Mouse (Mus musculus): ENCODE measurements around the gene Ddx39b. TPM values are rescaled to one million over a fixed set of nuclear protein-coding genes. Genes with fewer than 3 reads are reported as not detected.

Ddx39b gene
- polyA plus RNA-seq, 1 experiment from 2014 or later, result 260 TPM

DNA sequence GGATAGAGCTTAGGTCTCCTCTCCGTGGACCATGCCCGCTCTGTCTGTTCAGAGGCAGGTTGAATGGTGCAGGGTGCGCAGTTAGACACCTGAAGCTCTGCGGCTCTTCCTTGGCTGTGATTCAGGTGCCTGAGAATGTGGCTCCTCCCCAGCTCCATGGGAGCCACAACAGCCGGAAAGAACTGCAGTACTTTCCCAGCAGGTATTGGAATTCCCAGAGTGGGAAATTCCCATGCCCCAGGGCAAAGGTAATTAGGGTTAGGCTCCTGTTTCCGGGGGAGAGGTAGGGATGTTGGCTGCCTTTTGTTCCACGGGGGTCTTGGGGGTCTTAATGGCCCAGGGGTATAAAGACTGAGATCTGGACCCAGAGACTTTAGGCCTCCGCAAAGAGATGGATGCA, 42.6 kb upstream of the Ddx39b start:
- ATAC-seq (replicated peaks; ENCODE audit: extremely low read depth, insufficient read depth, low FRiP score), result no peak
- Histone ChIP-seq H3K27me3 (ENCODE audit: control insufficient read depth, insufficient read depth, low read length) (peaks cover 46% of the 10 kb centered on the region), H3K4me2 (ENCODE audit: low read depth, low read length) (no peak overlapping the region), H3K4me3 (ENCODE audit: low read length) (no peak overlapping the region), H3K9me3 (replicated peaks; ENCODE audit: control insufficient read depth, low read length) (no peaks in the 10 kb centered on the region), H3K27ac (ENCODE audit: low read length) (no peak overlapping the region), H3K9ac (ENCODE audit: low read length) (no peak overlapping the region), H3K36me3 (ENCODE audit: control insufficient read depth, insufficient read depth) (no peaks in the 10 kb centered on the region), H3K4me1 (ENCODE audit: control insufficient read depth, insufficient read depth, low read length) (peaks cover 14% of the 10 kb centered on the region)
- WGBS, result 38% methylated on average over 8 of the region's 8 CpGs

DNA sequence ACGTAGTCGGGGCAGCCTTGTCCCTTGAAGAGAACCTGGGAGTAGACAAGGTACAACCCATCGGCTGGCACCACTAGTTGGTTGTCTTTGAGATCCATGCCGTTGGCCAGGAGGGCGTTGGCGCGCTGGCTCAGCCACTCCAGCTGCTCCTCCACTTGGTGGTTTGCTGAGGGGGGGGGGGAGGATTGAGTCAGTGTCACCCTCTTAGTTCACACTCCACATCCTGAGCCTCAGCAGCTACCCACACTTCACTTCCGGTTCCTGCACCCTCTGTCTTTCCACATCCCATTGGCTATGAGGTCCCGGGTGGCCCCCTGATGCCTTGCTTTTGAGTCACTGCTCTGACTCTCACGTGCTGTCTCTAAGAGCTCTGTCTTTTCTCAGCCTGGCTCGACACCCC, 41.1 kb upstream of the Ddx39b start:
- no peak for ATAC-seq (replicated peaks; ENCODE audit: extremely low read depth, insufficient read depth, low FRiP score)
- H3K4me2 ChIP-seq (ENCODE audit: low read depth, low read length), result peak overlapping the region; percentile 42; the same call in 1 of the 2 replicates
- peaks cover 11% of the 10 kb centered on the region for H3K4me1 ChIP-seq (ENCODE audit: control insufficient read depth, insufficient read depth, low read length)
- no peaks in the 10 kb centered on the region for H3K9me3 ChIP-seq (replicated peaks; ENCODE audit: control insufficient read depth, low read length)
- no peaks in the 10 kb centered on the region for H3K36me3 ChIP-seq (ENCODE audit: control insufficient read depth, insufficient read depth)
- WGBS, result 71% methylated on average over 11 of the region's 11 CpGs
- H3K4me3 ChIP-seq (ENCODE audit: low read length), result no peak overlapping the region; the same call in 1 of the 2 replicates
- no peak overlapping the region for H3K9ac ChIP-seq (ENCODE audit: low read length)
- peaks cover 47% of the 10 kb centered on the region for H3K27me3 ChIP-seq (ENCODE audit: control insufficient read depth, insufficient read depth, low read length)
- H3K27ac ChIP-seq (ENCODE audit: low read length), result no peak overlapping the region

DNA sequence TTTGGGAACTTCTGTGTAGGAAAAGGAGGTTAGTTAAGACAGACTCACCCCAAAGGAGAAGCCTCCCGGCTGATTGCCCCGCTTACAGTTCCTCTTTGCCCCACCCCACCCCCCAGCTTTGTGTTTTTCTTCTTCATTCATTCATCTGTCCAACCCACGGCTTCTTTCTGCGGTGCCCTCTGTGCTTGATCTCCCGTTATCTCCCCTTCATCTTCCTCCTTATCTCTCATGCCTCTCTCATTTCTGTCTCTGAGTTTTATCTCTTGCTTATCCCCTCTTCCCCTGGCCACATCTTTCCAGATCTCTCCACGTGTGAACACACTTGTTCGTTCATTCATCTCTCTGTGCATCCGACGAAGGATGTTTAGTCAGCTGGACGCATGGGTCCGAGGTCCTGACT, 40.4 kb upstream of the Ddx39b start:
- Histone ChIP-seq H3K4me1 (ENCODE audit: control insufficient read depth, insufficient read depth, low read length) (peaks cover 6% of the 10 kb centered on the region; the same call in 1 of the 2 replicates), H3K9me3 (replicated peaks; ENCODE audit: control insufficient read depth, low read length) (no peaks in the 10 kb centered on the region), H3K9ac (ENCODE audit: low read length) (no peak overlapping the region), H3K27me3 (ENCODE audit: control insufficient read depth, insufficient read depth, low read length) (peaks cover 44% of the 10 kb centered on the region), H3K4me3 (ENCODE audit: low read length) (peak overlapping the region; percentile 23), H3K27ac (ENCODE audit: low read length) (0 out of 2 replicates have a peak overlapping the region, but pooled peaks have one; percentile 13), H3K36me3 (ENCODE audit: control insufficient read depth, insufficient read depth) (no peaks in the 10 kb centered on the region), H3K4me2 (ENCODE audit: low read depth, low read length) (peak overlapping the region; percentile 42)
- WGBS, result 45% methylated on average over 11 of the region's 11 CpGs
- no peak for ATAC-seq (replicated peaks; ENCODE audit: extremely low read depth, insufficient read depth, low FRiP score)

DNA sequence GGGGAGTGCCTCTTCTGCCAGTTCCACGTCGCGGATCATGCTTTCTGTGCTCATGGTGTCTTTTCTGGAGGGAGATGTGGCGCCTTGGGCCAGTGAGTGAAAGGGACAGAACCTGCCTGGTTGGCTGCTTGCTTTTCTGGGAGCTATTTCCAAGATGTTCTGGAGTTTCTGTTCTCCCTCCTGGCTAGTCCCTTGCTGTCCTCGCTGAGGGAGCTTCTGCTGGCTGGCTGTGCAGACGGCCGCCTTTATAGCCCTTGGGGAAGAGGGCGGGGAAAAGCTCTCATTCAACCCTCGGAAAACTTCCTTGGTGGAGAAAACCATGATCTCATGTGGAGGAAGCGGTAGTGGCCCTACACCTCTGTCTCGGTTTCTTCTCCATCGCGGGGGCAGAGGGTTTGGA, 39.8 kb upstream of the Ddx39b start, which contains the start of gene Tnf:
TSS of gene Tnf (minus strand) at position 221 of the 400 bp plus-strand sequence.
- peak within 1 kb of the TSS; percentile 23 for H3K4me3 ChIP-seq (ENCODE audit: low read length)
- peaks cover 42% of the 10 kb centered on the region for H3K27me3 ChIP-seq (ENCODE audit: control insufficient read depth, insufficient read depth, low read length)
- 0 out of 2 replicates have a peak within 1 kb of the TSS, but pooled peaks have one; percentile 14 for H3K9ac ChIP-seq (ENCODE audit: low read length)
- ATAC-seq (replicated peaks; ENCODE audit: extremely low read depth, insufficient read depth, low FRiP score), result no peak
- H3K9me3 ChIP-seq (replicated peaks; ENCODE audit: control insufficient read depth, low read length), result no peaks in the 10 kb centered on the region
- no peaks in the 10 kb centered on the region for H3K36me3 ChIP-seq (ENCODE audit: control insufficient read depth, insufficient read depth)
- 0 out of 2 replicates have a peak, but pooled peaks cover 4% of the 10 kb centered on the region for H3K4me1 ChIP-seq (ENCODE audit: control insufficient read depth, insufficient read depth, low read length)
- H3K4me2 ChIP-seq (ENCODE audit: low read depth, low read length), result peak within 1 kb of the TSS; percentile 42
- H3K27ac ChIP-seq (ENCODE audit: low read length), result peak within 1 kb of the TSS; percentile 26; the same call in 1 of the 2 replicates
- WGBS, result 25% methylated on average over 13 of the region's 13 CpGs

DNA sequence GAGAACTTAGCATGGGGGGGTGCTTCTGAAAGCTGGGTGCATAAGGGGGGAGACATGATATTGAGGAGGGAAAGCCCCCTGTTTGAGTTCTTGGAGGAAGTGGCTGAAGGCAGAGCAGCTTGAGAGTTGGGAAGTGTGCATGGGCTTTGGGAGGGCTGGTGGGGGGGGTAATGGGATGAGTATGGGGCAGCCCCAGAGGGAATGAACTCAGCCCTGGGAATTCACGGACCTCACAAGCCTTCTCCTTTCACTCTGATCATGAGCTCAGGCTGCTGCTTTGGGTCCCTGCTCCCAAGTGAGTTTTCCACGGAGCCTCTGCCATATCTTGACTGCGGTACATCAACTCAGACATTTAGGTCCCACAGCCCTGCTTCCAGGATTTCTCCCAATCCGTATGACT, 39.1 kb upstream of the Ddx39b start:
- H3K27me3 ChIP-seq (ENCODE audit: control insufficient read depth, insufficient read depth, low read length), result peaks cover 39% of the 10 kb centered on the region
- 69% methylated on average over 4 of the region's 4 CpGs for WGBS

DNA sequence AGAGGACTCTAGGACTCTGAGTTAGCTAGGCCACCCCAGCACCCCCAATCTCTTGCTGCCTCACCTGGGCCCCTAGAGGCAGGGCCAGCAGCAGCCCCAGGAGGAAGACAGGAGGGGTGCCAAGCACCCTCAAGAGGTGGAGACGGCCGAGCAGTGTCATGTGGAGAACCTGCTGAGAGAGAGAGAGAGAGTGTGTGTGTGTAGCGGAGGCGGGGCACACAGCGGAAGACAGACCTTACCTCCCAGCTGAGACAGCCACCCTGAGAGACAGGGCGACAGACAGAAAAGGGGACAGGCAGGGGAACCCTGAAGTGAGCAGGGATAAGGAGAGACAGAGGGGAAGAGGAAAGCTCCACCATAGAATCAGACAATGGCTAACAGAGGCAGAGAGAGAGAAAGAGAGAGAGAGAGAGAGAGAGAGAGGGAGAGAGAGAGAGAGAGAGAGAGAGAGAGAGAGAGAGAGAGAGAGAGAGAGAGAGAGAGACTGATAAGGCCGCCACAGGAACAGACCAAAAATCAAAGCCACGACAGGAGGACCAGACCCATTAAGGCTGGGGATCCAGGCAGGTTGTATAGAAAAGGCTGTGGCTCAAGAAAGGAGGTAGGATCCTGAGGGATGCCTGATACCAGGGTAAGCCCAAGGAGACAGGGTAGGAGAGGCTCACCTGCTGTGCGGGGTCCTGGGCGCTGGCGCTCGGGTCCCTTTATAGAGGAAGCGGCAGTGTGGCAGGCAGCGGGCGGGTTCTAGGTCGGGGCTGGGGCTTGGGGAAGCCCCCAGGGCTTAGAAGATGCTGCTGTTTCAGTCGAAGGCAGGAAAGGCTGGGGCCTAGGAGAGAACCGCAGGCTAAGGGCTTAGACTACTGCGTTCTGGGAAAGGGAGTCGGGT, 36.8 kb upstream of the Ddx39b start, which contains the start of gene Lta:
TSS of gene Lta (minus strand) at position 858 of the 886 bp plus-strand sequence.
- 22% methylated on average over 20 of the region's 20 CpGs for WGBS
- H3K27me3 ChIP-seq (ENCODE audit: control insufficient read depth, insufficient read depth, low read length), result peaks cover 36% of the 10 kb centered on the region
- 0 out of 2 replicates have a peak, but pooled peaks cover 4% of the 10 kb centered on the region for H3K4me1 ChIP-seq (ENCODE audit: control insufficient read depth, insufficient read depth, low read length)
- no peaks in the 10 kb centered on the region for H3K36me3 ChIP-seq (ENCODE audit: control insufficient read depth, insufficient read depth)
- H3K9ac ChIP-seq (ENCODE audit: low read length), result peak within 1 kb of the TSS; percentile 53
- no peak within 1 kb of the TSS; the same call in 1 of the 2 replicates for H3K4me2 ChIP-seq (ENCODE audit: low read depth, low read length)
- H3K27ac ChIP-seq (ENCODE audit: low read length), result no peak within 1 kb of the TSS
- no peak within 1 kb of the TSS for H3K4me3 ChIP-seq (ENCODE audit: low read length)
- no peaks in the 10 kb centered on the region for H3K9me3 ChIP-seq (replicated peaks; ENCODE audit: control insufficient read depth, low read length)
- ATAC-seq (replicated peaks; ENCODE audit: extremely low read depth, insufficient read depth, low FRiP score), result peak; percentile 71; the same call in 1 of the 2 replicates

More for the DNA sequence above, 39.1 kb upstream of the Ddx39b start:
- Histone ChIP-seq H3K4me3 (ENCODE audit: low read length) (no peak overlapping the region), H3K9ac (ENCODE audit: low read length) (no peak overlapping the region), H3K36me3 (ENCODE audit: control insufficient read depth, insufficient read depth) (no peaks in the 10 kb centered on the region), H3K27ac (ENCODE audit: low read length) (no peak overlapping the region), H3K4me1 (ENCODE audit: control insufficient read depth, insufficient read depth, low read length) (0 out of 2 replicates have a peak, but pooled peaks cover 4% of the 10 kb centered on the region), H3K4me2 (ENCODE audit: low read depth, low read length) (no peak overlapping the region), H3K9me3 (replicated peaks; ENCODE audit: control insufficient read depth, low read length) (no peaks in the 10 kb centered on the region)
- ATAC-seq (replicated peaks; ENCODE audit: extremely low read depth, insufficient read depth, low FRiP score), result no peak

DNA sequence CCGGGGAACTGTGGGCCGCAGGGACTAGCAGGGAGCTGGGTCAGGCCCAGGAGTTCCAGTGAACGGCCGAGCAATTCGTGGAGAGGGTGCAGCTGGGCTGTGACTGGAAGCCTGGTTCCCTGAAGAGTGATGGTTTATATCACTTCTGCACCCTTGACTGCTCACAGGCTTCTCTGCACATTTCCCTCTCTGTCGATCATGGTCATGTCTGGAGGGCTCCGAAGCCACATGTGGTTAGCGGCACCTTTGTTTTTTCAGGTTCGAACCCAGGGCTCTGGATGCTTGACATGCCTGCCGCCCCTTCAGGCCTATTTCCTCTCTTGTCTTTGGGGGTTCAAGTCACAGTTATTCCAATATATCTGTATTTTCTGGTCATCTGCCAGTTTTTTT, 36.2 kb upstream of the Ddx39b start:
- Histone ChIP-seq H3K27me3 (ENCODE audit: control insufficient read depth, insufficient read depth, low read length) (peaks cover 33% of the 10 kb centered on the region), H3K36me3 (ENCODE audit: control insufficient read depth, insufficient read depth) (no peaks in the 10 kb centered on the region), H3K27ac (ENCODE audit: low read length) (no peak overlapping the region), H3K9ac (ENCODE audit: low read length) (peak overlapping the region; percentile 53; the same call in 1 of the 2 replicates), H3K9me3 (replicated peaks; ENCODE audit: control insufficient read depth, low read length) (no peaks in the 10 kb centered on the region), H3K4me2 (ENCODE audit: low read depth, low read length) (no peak overlapping the region; the same call in 1 of the 2 replicates), H3K4me3 (ENCODE audit: low read length) (no peak overlapping the region), H3K4me1 (ENCODE audit: control insufficient read depth, insufficient read depth, low read length) (0 out of 2 replicates have a peak, but pooled peaks cover 4% of the 10 kb centered on the region)
- 48% methylated on average over 10 of the region's 10 CpGs for WGBS
- no peak for ATAC-seq (replicated peaks; ENCODE audit: extremely low read depth, insufficient read depth, low FRiP score)

DNA sequence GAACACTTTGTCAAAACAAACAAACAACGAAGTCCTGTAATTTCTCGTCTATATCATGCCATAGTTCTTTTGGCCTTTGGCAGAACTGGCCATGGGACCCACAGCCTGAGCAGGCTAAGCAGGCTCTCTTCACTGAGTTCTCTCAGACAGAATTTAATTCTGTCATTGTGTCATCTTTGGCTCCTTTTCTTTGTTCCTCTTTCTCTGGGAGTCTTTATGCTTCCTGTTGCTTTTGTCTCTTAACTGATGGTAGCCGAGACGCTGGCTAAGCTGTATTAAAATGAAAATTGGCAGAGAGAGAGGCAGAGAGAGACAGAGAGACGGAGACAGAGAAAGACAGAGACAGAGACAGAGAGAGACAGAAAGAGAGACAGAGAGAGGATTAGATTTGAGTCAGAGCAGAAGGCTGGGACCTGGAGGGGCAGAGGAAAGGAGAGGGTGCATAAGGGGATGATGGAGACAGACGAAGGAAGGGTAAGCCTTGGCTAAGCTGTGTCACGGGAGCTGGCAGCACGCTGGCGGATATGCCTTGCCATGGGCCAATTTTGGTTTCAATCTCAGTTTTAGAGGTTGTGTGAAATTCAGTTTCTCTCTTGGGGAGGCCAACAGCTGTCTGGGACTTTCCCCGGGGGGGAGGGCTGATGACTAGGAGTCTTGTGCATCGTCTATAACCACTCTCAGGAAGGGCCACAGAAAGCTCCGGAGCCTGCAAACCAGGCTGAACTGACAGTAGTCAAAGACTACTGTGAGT, 31.6 kb upstream of the Ddx39b start:
- ATAC-seq (replicated peaks; ENCODE audit: extremely low read depth, insufficient read depth, low FRiP score), result no peak
- H3K4me2 ChIP-seq (ENCODE audit: low read depth, low read length), result no peak overlapping the region
- H3K4me3 ChIP-seq (ENCODE audit: low read length), result no peak overlapping the region
- H3K27me3 ChIP-seq (ENCODE audit: control insufficient read depth, insufficient read depth, low read length), result peaks cover 7% of the 10 kb centered on the region
- 64% methylated on average over 12 of the region's 12 CpGs for WGBS
- H3K36me3 ChIP-seq (ENCODE audit: control insufficient read depth, insufficient read depth), result no peaks in the 10 kb centered on the region
- no peak overlapping the region for H3K9ac ChIP-seq (ENCODE audit: low read length)
- H3K9me3 ChIP-seq (replicated peaks; ENCODE audit: control insufficient read depth, low read length), result no peaks in the 10 kb centered on the region
- H3K27ac ChIP-seq (ENCODE audit: low read length), result no peak overlapping the region
- no peaks in the 10 kb centered on the region for H3K4me1 ChIP-seq (ENCODE audit: control insufficient read depth, insufficient read depth, low read length)

Data from heart, embryonic 16.5 days (tissue).